Mouse (Mus musculus) CH12.LX (cell line): ENCODE measurements around the gene Samd4b.

Source experiments
- CTCF ChIP-seq, 2 experiments: IDR thresholded peaks in 1 of 2; conservative IDR thresholded peaks in 1 of 2; 2 replicates each; pipeline ENCODE4 v1.5.1; 2011 to 2012; ENCODE audit warnings: low read depth in 2 of 2, low read length in 2 of 2, improper control_type of control experiment in 1 of 2, inconsistent platforms in 1 of 2, mild to moderate bottlenecking in 1 of 2, moderate library complexity in 1 of 2
- ETS1 ChIP-seq: conservative IDR thresholded peaks from 2 replicates; pipeline ENCODE4 v1.6.1; 2012; ENCODE audit warnings: low read depth, mild to moderate bottlenecking, inconsistent platforms, low read length, improper control_type of control experiment, moderate library complexity
- KAT2A ChIP-seq: IDR thresholded peaks from 2 replicates; pipeline ENCODE4 v1.6.1; 2012; ENCODE audit warnings: low read length, improper control_type of control experiment, inconsistent platforms; ENCODE audit not compliant: insufficient replicate concordance
- ZNF384 ChIP-seq: IDR thresholded peaks from 2 replicates; pipeline ENCODE4 v1.6.1; 2012; ENCODE audit warnings: low read depth, low read length, improper control_type of control experiment, inconsistent platforms

DNA sequence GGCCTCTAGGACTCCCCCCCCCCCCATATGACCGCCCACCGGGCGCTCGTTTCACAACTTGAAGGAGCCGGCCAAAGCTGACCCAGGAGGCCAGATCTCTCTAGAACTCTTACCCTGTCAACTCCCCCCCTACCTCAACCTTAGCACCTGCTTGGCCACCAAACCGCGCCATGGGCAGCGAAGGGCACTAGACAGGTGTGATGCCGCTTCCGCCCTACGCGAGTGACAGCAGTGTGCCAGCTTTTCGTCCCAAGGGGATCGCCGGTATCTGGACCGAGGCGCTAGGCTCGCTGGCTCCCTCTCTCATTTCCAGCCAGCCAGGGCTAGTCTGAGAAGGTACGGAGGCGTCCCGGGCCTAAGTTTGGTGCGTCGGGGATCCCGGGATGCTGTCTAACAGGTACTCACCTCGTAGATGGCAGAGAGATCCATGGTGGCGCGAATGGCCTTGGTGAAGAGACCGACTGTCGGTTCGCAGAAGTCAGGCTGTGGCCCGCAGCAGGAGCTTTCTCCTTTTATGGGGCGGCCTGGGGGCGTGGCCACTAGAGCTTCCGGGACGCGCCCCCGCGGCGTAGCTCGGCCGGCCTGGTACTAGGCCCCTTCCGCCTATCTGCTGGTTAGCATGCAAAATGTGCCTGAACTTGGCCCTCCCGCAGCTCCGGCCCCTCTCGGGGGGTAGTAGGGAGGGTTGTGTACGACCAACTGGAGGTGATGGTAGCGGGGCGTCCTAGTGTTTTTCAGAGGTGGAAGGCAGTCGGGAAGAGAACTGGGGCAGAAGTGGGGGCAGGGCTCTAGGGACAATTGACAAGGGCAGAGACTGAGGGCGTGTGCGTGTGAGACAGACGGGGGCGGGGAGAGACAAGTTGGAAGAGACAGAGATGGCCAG lies 218.9 kb downstream of the Samd4b start:
- TF ChIP-seq KAT2A (no peak), CTCF (conservative IDR thresholded peaks at IDR 0.05 in 1 of 2, IDR thresholded peaks at IDR 0.05 in 1 of 2; ENCODE audit: low read depth in 2 of 2, low read length in 2 of 2) (no peak), ETS1 (peak; percentile 64; the same call in 1 of the 2 replicates), ZNF384 (peak; percentile 18; the same call in 1 of the 2 replicates)
